In genomic region chr7:68026076-68026475, GRCm38 (mm10) we compare ENCODE assay signal across 9 mouse cellular contexts.
DNase-seq lines count a peak whose midpoint lies in the region; ATAC-seq lines count a peak whose summit lies in the region.
"Had no signal": no experiment of that assay in that cellular context is flagged by ENCODE, and none has a peak within 500 bp of the region (broad histone marks: within the 10 kb centered on the region; RNA-seq: fewer than 3 reads in every experiment).

No protein-coding gene starts in this region.

- 53% methylated on average over 9 of the region's 9 CpGs for WGBS in heart, embryonic 13.5 days
- WGBS in midbrain, embryonic 13.5 days, result 74% methylated on average over 9 of the region's 9 CpGs
- 59% methylated on average over 9 of the region's 9 CpGs for WGBS in midbrain, embryonic 16.5 days
- WGBS in hindbrain, embryonic 14.5 days, result 52% methylated on average over 9 of the region's 9 CpGs
- 44% methylated on average over 9 of the region's 9 CpGs for WGBS in limb, embryonic 15.5 days

- H3K9me3 ChIP-seq in heart, embryonic 13.5 days, result no peaks in the 10 kb centered on the region
- no peaks in the 10 kb centered on the region for H3K9me3 ChIP-seq in midbrain, embryonic 13.5 days
- no peaks in the 10 kb centered on the region for H3K9me3 ChIP-seq in midbrain, embryonic 16.5 days (replicated peaks; ENCODE audit: control insufficient read depth, low read length, poor library complexity, severe bottlenecking)
- H3K9me3 ChIP-seq in hindbrain, embryonic 14.5 days (ENCODE audit: control insufficient read depth, low read length), result no peaks in the 10 kb centered on the region
- H3K9me3 ChIP-seq in limb, embryonic 15.5 days, result no peaks in the 10 kb centered on the region
- H3K9me3 ChIP-seq: megakaryocyte, embryonic 14.5 days had no signal

- H3K4me2 ChIP-seq in heart, embryonic 13.5 days, result no peak overlapping the region
- H3K4me2 ChIP-seq in midbrain, embryonic 13.5 days (replicated peaks), result no peak overlapping the region
- no peak overlapping the region for H3K4me2 ChIP-seq in midbrain, embryonic 16.5 days (ENCODE audit: low read length)
- no peak overlapping the region for H3K4me2 ChIP-seq in hindbrain, embryonic 14.5 days (replicated peaks)
- H3K4me2 ChIP-seq in limb, embryonic 15.5 days, result no peak overlapping the region

- H3K4me1 ChIP-seq in heart, embryonic 13.5 days, result peaks cover 97% of the 10 kb centered on the region
- peaks cover 43% of the 10 kb centered on the region for H3K4me1 ChIP-seq in midbrain, embryonic 13.5 days (replicated peaks)
- peaks cover 25% of the 10 kb centered on the region for H3K4me1 ChIP-seq in midbrain, embryonic 16.5 days (ENCODE audit: control insufficient read depth, insufficient read depth, low read length)
- H3K4me1 ChIP-seq in hindbrain, embryonic 14.5 days (replicated peaks; ENCODE audit: control insufficient read depth, insufficient read depth, low read length), result peaks cover 31% of the 10 kb centered on the region
- H3K4me1 ChIP-seq in limb, embryonic 15.5 days, result peaks cover 34% of the 10 kb centered on the region

- no peak overlapping the region for H3K4me3 ChIP-seq in heart, embryonic 13.5 days
- no peak overlapping the region for H3K4me3 ChIP-seq in midbrain, embryonic 13.5 days (replicated peaks)
- H3K4me3 ChIP-seq in midbrain, embryonic 16.5 days (ENCODE audit: low read depth, low read length), result no peak overlapping the region
- no peak overlapping the region for H3K4me3 ChIP-seq in hindbrain, embryonic 14.5 days (replicated peaks; ENCODE audit: low read length)
- H3K4me3 ChIP-seq in limb, embryonic 15.5 days, result no peak overlapping the region

- peak overlapping the region; percentile 44 for H3K27ac ChIP-seq in heart, embryonic 13.5 days (replicated peaks)
- H3K27ac ChIP-seq in midbrain, embryonic 13.5 days, result peak overlapping the region; percentile 30; the same call in 1 of the 2 replicates
- no peak overlapping the region for H3K27ac ChIP-seq in midbrain, embryonic 16.5 days (ENCODE audit: low read length)
- no peak overlapping the region for H3K27ac ChIP-seq in hindbrain, embryonic 14.5 days
- H3K27ac ChIP-seq in limb, embryonic 15.5 days, result peak overlapping the region; percentile 43

- no peak for DNase-seq in heart, postnatal 36 days
- DNase-seq in hindbrain, embryonic 14.5 days (ENCODE audit: low spot score), result no peak
- no peak for DNase-seq in urinary bladder, postnatal 4 days (ENCODE audit: low spot score in 2 of 2)
- no peak for DNase-seq in spleen, postnatal 10 days (ENCODE audit: low spot score in 2 of 2)

- intact Hi-C loops in heart, postnatal 36 days (cut with DNase I), result no loop called here

- no peak for ATAC-seq in heart, embryonic 13.5 days (ENCODE audit: extremely low read depth, insufficient number of reproducible peaks, low FRiP score, low TSS enrichment)
- ATAC-seq in midbrain, embryonic 13.5 days, result no peak
- ATAC-seq in midbrain, embryonic 16.5 days, result no peak
- ATAC-seq in hindbrain, embryonic 14.5 days (ENCODE audit: low FRiP score), result 0 out of 2 replicates have a peak, but pooled peaks have one; percentile 22
- ATAC-seq in limb, embryonic 15.5 days (ENCODE audit: insufficient number of reproducible peaks, low FRiP score, low TSS enrichment, low read depth), result 0 out of 2 replicates have a peak, but pooled peaks have one; percentile 24

- no peaks in the 10 kb centered on the region for H3K27me3 ChIP-seq in heart, embryonic 13.5 days (replicated peaks)
- no peaks in the 10 kb centered on the region for H3K27me3 ChIP-seq in midbrain, embryonic 13.5 days
- no peaks in the 10 kb centered on the region for H3K27me3 ChIP-seq in midbrain, embryonic 16.5 days (ENCODE audit: control insufficient read depth, insufficient read depth, low read depth, low read length)
- no peaks in the 10 kb centered on the region for H3K27me3 ChIP-seq in hindbrain, embryonic 14.5 days (ENCODE audit: control insufficient read depth, insufficient read depth, low read length)
- no peaks in the 10 kb centered on the region for H3K27me3 ChIP-seq in limb, embryonic 15.5 days
- H3K27me3 ChIP-seq: megakaryocyte, embryonic 14.5 days had no signal

- 0 out of 2 replicates have a peak, but pooled peaks cover 5% of the 10 kb centered on the region for H3K36me3 ChIP-seq in heart, embryonic 13.5 days
- H3K36me3 ChIP-seq in midbrain, embryonic 13.5 days, result peaks cover 6% of the 10 kb centered on the region; the same call in 1 of the 2 replicates
- no peaks in the 10 kb centered on the region for H3K36me3 ChIP-seq in midbrain, embryonic 16.5 days (ENCODE audit: control insufficient read depth, insufficient read depth, low read length)
- H3K36me3 ChIP-seq in hindbrain, embryonic 14.5 days (replicated peaks; ENCODE audit: control insufficient read depth, insufficient read depth), result no peaks in the 10 kb centered on the region; the same call in 1 of the 2 replicates
- no peaks in the 10 kb centered on the region for H3K36me3 ChIP-seq in limb, embryonic 15.5 days

- peak overlapping the region; percentile 45; the same call in 1 of the 2 replicates for H3K9ac ChIP-seq in heart, embryonic 13.5 days
- H3K9ac ChIP-seq in midbrain, embryonic 13.5 days (replicated peaks), result no peak overlapping the region
- H3K9ac ChIP-seq in midbrain, embryonic 16.5 days (ENCODE audit: low read depth, low read length), result no peak overlapping the region
- no peak overlapping the region for H3K9ac ChIP-seq in hindbrain, embryonic 14.5 days
- H3K9ac ChIP-seq in limb, embryonic 15.5 days, result no peak overlapping the region

Comparison
In these comparisons a context has a peak if more than half of its experiments do, and no peak if none do; other contexts are left out.
1. H3K27ac ChIP-seq: peak in heart, embryonic 13.5 days (single experiment), midbrain, embryonic 13.5 days (single experiment) and limb, embryonic 15.5 days (single experiment); none in midbrain, embryonic 16.5 days (single experiment) and hindbrain, embryonic 14.5 days (single experiment).
2. ATAC-seq: peak in hindbrain, embryonic 14.5 days (single experiment) and limb, embryonic 15.5 days (single experiment); none in heart, embryonic 13.5 days (single experiment), midbrain, embryonic 13.5 days (single experiment) and midbrain, embryonic 16.5 days (single experiment).